14 mouse cellular contexts compared by ENCODE assay signal in genomic region chr2:115742061-115742460, GRCm38 (mm10).
A peak's percentile ranks its signal among the peaks of the same experiment; 100 is the strongest.
DNase-seq lines count a peak whose midpoint lies in the region; TF ChIP-seq lines count a peak whose summit lies in the region.
"Had no signal": no experiment of that assay in that cellular context is flagged by ENCODE, and none has a peak within 500 bp of the region (broad histone marks: within the 10 kb centered on the region; RNA-seq: fewer than 3 reads in every experiment).

No protein-coding gene starts in this region.

- peak; percentile 67 to 84 for DNase-seq in cerebellum, postnatal 10 days
- no peak for DNase-seq in cerebellum, adult 11 months
- peak; percentile 22 for DNase-seq in urinary bladder, postnatal 14 days (ENCODE audit: low spot score)
- no peak for DNase-seq in urinary bladder, adult 18-20 months (ENCODE audit: low spot score in 2 of 2)
- DNase-seq in layer of hippocampus, adult 2 months (ENCODE audit: low spot score in 2 of 2), result peak; percentile 24 to 55
- no peak for DNase-seq in retina, embryonic 14.5 days (ENCODE audit: low spot score)
- no peak for DNase-seq in c-Kit-positive CD71-positive TER-119-positive erythroid progenitor cells, embryonic 14.5 days (ENCODE audit: low spot score)
- DNase-seq in embryo, embryonic 9.5 days (ENCODE audit: extremely low spot score), result no peak
- DNase-seq: heart, postnatal 4 days; kidney, adult 9 months; lung, postnatal 10 days had no signal

- no peak overlapping the region for H3K27ac ChIP-seq in layer of hippocampus, adult 2 months
- H3K27ac ChIP-seq: limb, embryonic 10.5 days; liver, embryonic 12.5 days had no signal

- no peak overlapping the region for H3K4me3 ChIP-seq in layer of hippocampus, adult 2 months
- H3K4me3 ChIP-seq: heart, embryonic 12.5 days; limb, embryonic 10.5 days; liver, embryonic 12.5 days had no signal

- TF ChIP-seq CTCF in layer of hippocampus, adult 2 months (conservative IDR thresholded peaks at IDR 0.05), result no peak

Comparison
In these comparisons a context has a peak if more than half of its experiments do, and no peak if none do; other contexts are left out.
1. DNase-seq: peak in cerebellum, postnatal 10 days (2 of 2), urinary bladder, postnatal 14 days (single experiment) and layer of hippocampus, adult 2 months (2 of 2); none in cerebellum, adult 11 months (single experiment), urinary bladder, adult 18-20 months (0 of 2), retina, embryonic 14.5 days (single experiment), c-Kit-positive CD71-positive TER-119-positive erythroid progenitor cells, embryonic 14.5 days (single experiment) and embryo, embryonic 9.5 days (single experiment).